ENCODE assay signal across 8 mouse cellular contexts in genomic region chr9:55283516-55283915, GRCm38 (mm10). TPM values are rescaled to one million over a fixed set of nuclear protein-coding genes. Genes with fewer than 3 reads are reported as not detected.
DNase-seq lines count a peak whose midpoint lies in the region; ATAC-seq and TF ChIP-seq lines count a peak whose summit lies in the region.

No protein-coding gene starts in this region.

- H3K4me3 ChIP-seq in liver, embryonic 12.5 days, result no peak overlapping the region
- H3K4me3 ChIP-seq in stomach, embryonic 15.5 days (replicated peaks), result no peak overlapping the region
- H3K4me3 ChIP-seq in left cerebral cortex, adult 2 months, result no peak overlapping the region

- H3K36me3 ChIP-seq in liver, embryonic 12.5 days, result no peaks in the 10 kb centered on the region
- H3K36me3 ChIP-seq in stomach, embryonic 15.5 days, result no peaks in the 10 kb centered on the region

- 3% methylated on average over 14 of the region's 14 CpGs for WGBS in liver, embryonic 12.5 days (ENCODE audit: insufficient replicate concordance)
- WGBS in stomach, embryonic 15.5 days, result 3% methylated on average over 14 of the region's 14 CpGs

- H3K27ac ChIP-seq in liver, embryonic 12.5 days, result no peak overlapping the region
- H3K27ac ChIP-seq in stomach, embryonic 15.5 days, result no peak overlapping the region
- H3K27ac ChIP-seq in left cerebral cortex, adult 2 months, result no peak overlapping the region

- no peak for TF ChIP-seq CTCF in left cerebral cortex, adult 2 months (IDR thresholded peaks at IDR 0.05)

- no peak overlapping the region for H3K9ac ChIP-seq in liver, embryonic 12.5 days
- H3K9ac ChIP-seq in stomach, embryonic 15.5 days, result no peak overlapping the region

- peak overlapping the region; percentile 32 for H3K4me2 ChIP-seq in liver, embryonic 12.5 days
- H3K4me2 ChIP-seq in stomach, embryonic 15.5 days, result peak overlapping the region; percentile 37; the same call in 1 of the 2 replicates

- DNase-seq in CD4-positive, CD25-positive, alpha-beta regulatory T cell, adult 2 months (ENCODE audit: low read depth, low spot score), result peak; percentile 20
- DNase-seq in c-Kit-positive CD71-negative TER-119-negative erythroid progenitor cells, embryonic 14.5 days (ENCODE audit: low read depth), result peak; percentile 64
- peak; percentile 46 for DNase-seq in hindlimb bud, embryonic 11.5 days (ENCODE audit: extremely low spot score, low read depth, low spot score)
- DNase-seq in left cerebral cortex, adult 2 months (ENCODE audit: extremely low spot score in 1 of 2, low spot score in 2 of 2), result no peak
- DNase-seq in Muller cell, postnatal 12 days (ENCODE audit: inconsistent ontology term), result no peak

- ATAC-seq in CD4-positive, CD25-positive, alpha-beta regulatory T cell, adult 4 months, result no peak
- ATAC-seq in liver, embryonic 12.5 days, result no peak
- no peak for ATAC-seq in stomach, embryonic 15.5 days (ENCODE audit: insufficient read depth, low FRiP score, low read depth)

- no peaks in the 10 kb centered on the region for H3K9me3 ChIP-seq in liver, embryonic 12.5 days (replicated peaks)
- H3K9me3 ChIP-seq in stomach, embryonic 15.5 days, result no peaks in the 10 kb centered on the region

- peaks cover 6% of the 10 kb centered on the region for H3K4me1 ChIP-seq in liver, embryonic 12.5 days
- no peaks in the 10 kb centered on the region for H3K4me1 ChIP-seq in stomach, embryonic 15.5 days

- H3K27me3 ChIP-seq in liver, embryonic 12.5 days (replicated peaks), result peaks cover 9% of the 10 kb centered on the region
- H3K27me3 ChIP-seq in stomach, embryonic 15.5 days (replicated peaks), result no peaks in the 10 kb centered on the region

- intact Hi-C loops in left cerebral cortex, adult 2 months (cut with DNase I), result no loop called here

RNA-seq across cellular contexts. Expression of gene Nrg4, which starts 43.1 kb away (rescaled TPM):
- 1 to 10 TPM; 4.4 to 5.0 TPM for polyA plus RNA-seq in CD4-positive, CD25-positive, alpha-beta regulatory T cell, adult 4 months (2017; shearing (Covaris generic))
- polyA plus RNA-seq in liver, embryonic 12.5 days (2016; fragmentation: Nextera tagmentation; extraction: Ambion mirVana), result 0.56 and 0.99 TPM in 2 replicates
- 1.1 TPM in 2 replicates for polyA plus RNA-seq in stomach, embryonic 15.5 days (2015; fragmentation: Nextera tagmentation; extraction: Ambion mirVana)
- total RNA-seq in left cerebral cortex, adult 2 months (2021), result 1 to 10 TPM; 1.2 to 1.4 TPM

RNA-seq across cellular contexts. Expression of gene Tmem266, which starts 43.2 kb away (rescaled TPM):
- not detected for polyA plus RNA-seq in CD4-positive, CD25-positive, alpha-beta regulatory T cell, adult 4 months (2017; shearing (Covaris generic))
- not detected in 2 replicates for polyA plus RNA-seq in liver, embryonic 12.5 days (2016; fragmentation: Nextera tagmentation; extraction: Ambion mirVana)
- polyA plus RNA-seq in stomach, embryonic 15.5 days (2015; fragmentation: Nextera tagmentation; extraction: Ambion mirVana), result 1.3 and 1.9 TPM in 2 replicates
- total RNA-seq in left cerebral cortex, adult 2 months (2021), result 1 to 10 TPM; 7.6 to 8.1 TPM

Comparison
In these comparisons a context has a peak if more than half of its experiments do, and no peak if none do; other contexts are left out.
1. DNase-seq: peak in CD4-positive, CD25-positive, alpha-beta regulatory T cell, adult 2 months (single experiment), c-Kit-positive CD71-negative TER-119-negative erythroid progenitor cells, embryonic 14.5 days (single experiment) and hindlimb bud, embryonic 11.5 days (single experiment); none in left cerebral cortex, adult 2 months (0 of 2) and Muller cell, postnatal 12 days (single experiment).